Mouse (Mus musculus): Measurements from ENCODE around the gene Loxl4. TPM values are rescaled to one million over a fixed set of nuclear protein-coding genes. Genes with fewer than 3 reads are reported as not detected.

Gene Loxl4
- total RNA-seq, 1 experiment from 2014 or later: 2.2 TPM

DNA sequence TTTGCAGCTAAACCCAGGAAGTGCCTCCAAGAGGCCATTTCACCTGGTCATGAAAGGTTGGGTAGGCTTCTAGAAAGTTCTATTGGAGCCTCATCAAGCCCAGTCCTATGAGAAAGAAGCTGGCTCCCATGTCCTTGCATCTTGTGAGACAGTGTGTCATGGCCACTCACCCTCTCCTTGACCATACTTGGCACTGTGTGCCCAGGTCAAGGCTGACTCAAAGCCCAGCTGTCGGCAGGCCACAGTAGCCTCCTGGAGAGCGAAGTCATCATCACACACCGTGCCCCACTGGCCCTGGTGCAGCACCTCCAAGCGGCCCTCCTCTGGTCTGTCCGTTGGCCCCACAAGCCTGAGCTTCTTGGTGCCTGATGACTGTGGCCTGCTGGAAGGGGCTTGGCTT, 4.5 kb downstream of the Loxl4 start:
- DNase-seq: no peak

DNA sequence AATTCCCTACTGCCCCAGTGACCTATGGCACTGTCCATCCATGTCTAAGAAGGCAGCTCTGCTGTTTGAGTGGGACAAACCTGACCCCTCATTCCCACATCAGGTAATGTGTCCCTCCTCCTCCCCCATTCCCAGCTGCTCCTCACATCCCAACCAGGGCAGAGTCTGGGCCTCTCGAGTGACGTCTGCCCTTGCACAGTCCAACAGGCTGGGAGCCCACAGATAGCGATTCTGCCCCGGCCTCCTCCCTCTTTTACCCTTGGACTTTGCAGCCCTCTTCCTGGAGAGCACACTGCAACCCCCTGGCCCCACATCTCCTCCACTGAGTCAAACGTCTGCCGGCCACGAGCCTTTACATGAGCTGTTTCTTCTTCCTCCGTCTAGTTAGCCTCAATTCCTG, 10.0 kb downstream of the Loxl4 start:
- DNase-seq: no peak

GRCm38 (mm10) chr19:42602041-42602440, 10.6 kb downstream of the Loxl4 start:
- no peak for DNase-seq

DNA sequence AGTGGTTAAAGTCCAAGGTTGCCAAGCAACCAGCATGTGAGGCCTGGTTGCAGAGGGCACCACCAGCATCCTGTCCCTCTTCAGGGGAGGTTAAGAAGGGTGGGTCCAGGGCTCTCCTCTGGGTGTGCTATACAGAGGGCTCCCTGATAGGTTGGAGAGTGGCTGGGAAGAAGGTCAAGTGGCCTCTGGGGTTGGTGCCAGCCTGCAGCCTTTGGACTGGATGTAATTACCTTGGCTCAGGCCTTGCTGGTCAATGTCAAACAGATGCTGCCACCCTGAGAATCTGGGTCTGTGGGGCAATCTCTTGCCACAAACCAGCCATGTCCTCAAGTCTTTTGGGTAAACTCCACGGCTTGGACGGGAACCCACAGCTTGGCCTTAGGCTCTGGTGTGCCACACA, 11.2 kb downstream of the Loxl4 start:
- no peak for DNase-seq

DNA sequence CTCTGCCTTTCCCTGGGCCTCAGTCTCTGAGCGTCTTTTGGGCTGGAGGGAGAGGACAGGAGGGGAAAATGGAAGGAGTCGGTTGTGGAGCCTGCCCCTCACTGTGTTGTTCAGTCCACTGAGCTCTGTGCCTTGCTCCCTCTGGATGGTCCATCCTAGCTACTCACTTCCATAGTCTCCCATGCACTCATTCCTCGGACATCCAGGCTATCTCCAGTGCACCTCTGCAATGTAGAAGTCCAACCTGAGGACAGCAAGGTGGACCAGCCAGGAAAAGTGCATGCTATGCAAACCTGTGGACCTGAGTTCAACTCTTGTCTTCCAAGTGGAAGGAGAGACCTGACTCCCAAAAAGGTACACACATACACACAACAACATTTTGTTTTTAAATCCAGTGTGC, 12.0 kb downstream of the Loxl4 start:
- DNase-seq: no peak

DNA sequence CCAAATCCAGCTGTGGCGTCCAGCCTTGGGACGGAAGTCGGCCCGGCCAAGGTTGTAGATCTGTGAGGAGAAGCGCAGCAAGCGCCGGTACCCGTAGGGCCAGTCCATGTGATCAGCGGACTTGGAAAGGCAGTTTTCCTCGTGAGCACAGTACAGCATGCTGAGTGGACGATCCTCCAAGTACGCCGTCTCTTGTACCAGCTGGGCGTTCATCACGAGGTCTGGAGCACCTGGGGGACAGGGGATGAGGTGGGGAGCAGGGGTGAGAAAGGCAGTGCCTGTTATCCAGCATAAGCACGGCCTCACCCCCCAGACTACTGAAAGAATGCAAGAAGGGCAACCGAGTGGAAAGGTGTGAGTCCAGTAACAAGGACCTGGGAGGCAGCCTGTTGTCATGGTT, 12.7 kb downstream of the Loxl4 start:
- DNase-seq: no peak

DNA sequence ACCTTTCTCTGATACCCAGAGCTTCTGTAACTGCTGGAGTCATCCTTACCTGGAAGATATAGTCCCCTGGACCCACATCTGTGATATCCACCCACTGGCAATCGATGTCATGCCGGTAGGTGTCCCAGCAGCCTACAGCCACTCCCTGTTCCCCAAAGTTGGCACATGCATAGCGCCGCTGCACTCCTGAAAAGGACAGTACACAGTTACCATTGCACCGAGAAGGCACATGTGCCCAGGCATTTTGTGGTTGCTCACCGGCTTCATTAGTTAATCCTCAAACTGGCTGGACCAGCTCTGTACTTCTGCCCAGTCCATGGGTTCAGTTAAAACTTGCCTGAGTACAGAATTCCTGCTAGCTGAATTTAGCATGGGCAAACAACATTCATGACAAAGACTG, 14.7 kb downstream of the Loxl4 start:
- no peak for DNase-seq

GRCm38 (mm10) chr19:42597286-42597685, 15.3 kb downstream of the Loxl4 start:
- DNase-seq: no peak

DNA sequence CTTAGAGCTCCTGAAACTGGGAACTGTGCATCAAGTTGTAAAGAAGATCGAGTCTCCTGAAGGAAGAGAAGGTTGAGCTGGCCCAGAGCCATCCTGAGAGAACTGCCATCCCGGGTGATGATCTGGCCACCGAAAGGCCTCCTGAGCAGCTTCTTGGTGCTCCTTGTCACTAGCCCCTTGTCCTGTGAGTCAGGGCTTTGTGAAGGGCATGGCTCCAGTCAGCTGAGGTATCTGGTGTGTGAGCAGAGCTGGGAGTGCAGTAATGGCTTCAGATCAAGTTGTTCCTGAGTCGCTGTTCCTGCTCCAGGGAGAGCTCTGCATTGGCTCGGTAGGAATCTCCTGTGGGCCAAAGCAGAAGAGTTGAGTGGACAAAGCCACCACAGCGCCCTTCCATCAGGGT, 17.5 kb downstream of the Loxl4 start:
- no peak for DNase-seq

DNA sequence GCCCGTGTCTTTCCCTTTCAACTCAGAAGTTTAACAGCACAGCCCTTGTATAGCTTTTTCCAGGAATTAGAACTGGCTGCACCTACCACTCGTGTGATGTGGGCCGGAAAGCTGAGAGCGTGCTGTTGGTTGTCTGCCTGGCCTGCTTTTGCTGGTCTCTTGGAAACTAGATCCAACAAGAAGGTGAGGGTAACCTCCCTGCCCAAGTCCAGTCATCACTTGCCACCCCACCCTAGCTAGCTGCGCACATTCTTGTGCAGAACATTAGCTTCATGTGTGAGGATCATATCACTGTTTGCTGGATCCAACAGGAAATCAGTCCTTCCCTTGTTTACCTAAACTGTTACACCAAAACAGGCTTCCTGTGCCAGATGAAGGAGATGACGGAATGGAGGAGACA, 19.2 kb downstream of the Loxl4 start:
- no peak for DNase-seq

DNA sequence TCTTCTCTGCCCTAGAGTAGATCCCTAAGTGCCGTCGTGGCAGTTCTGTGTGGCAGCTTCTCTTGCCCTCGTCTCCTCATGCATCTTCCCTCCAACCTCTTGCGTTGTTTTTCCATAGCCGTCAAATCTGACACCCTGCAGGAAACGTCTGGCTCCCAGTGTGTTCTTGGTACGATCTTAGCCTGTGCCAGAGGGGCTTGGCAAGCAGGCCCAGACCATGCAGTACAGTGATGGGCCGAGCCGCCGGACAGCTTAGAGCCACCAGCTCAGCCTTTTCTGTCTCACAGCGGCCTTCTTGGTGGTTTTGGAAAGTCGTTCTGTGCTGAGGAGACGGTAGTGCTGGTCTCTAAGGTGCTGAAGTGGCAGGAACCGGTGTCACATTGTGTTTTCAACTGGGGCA, 21.1 kb downstream of the Loxl4 start:
- no peak for DNase-seq

DNA sequence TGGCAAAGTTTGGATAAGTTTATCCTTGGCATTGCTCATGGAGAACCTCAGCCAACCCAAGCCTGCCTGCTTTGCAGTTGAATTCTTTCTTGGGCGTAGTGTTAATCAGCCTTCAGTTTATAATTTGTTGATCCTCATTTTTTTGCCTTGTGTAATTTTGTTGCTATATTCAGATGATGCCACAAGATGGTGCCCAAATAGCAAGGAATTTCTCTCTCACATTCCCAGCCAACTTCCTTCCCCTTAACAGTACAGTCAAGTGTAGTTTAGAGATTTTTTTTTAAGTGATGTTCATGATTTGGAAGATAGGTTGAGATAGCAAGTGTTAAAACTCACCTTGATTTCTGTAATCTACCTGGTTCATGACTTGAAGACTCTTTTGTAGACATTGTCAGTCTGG, 23.4 kb downstream of the Loxl4 start:
- DNase-seq: no peak

DNA sequence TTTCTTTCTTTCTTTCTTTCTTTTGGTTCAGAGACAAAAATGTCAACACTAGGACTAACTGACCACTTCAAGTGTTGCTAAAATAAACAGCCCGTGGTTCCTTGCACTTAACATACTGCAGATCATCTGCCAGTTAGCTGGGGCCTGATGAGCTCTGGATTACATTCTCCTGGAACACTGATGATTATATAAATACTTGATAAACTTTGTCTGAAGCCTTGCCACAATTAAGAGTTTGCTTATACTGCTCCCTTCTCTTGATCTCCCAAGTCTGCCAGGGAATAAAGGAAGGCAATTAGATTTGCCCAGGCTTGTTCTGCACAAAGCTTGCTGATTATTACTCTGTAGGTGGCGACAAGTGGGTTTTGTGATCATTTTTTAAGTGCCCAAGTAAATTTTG, 24.9 kb downstream of the Loxl4 start:
- no peak for DNase-seq

GRCm38 (mm10) chr19:42584188-42584587, 28.4 kb downstream of the Loxl4 start:
- DNase-seq: no peak

- DNase-seq: no peak
Observed at GRCm38 (mm10) chr19:42583677-42584076, 28.9 kb downstream of the Loxl4 start.

DNA sequence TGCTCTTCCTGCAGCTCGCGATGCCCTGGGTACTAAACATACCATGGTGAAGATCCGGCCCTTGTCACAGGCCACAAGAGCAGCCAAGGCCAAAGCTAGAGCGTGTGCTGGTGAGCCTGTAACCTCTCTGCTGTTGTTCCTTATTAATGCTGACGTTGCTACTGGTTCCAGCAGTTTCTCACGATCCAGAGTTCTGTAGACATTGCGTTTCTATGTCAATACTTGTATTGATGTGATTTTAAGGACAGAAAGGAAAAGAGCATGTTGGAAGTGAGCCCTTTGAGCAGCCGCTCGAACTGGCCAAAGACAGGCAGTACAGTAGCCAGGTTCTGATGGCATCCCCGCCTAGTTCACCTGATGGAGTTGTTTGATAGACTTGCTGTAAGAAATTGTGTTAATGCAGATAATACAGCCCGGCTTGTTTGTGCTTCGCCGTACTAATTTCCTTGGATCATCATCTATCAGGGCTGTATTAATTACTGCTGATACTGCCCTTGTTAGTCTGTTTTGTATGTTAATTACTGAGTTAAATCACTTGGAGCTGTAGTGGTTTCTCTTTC, 29.7 kb downstream of the Loxl4 start:
- no peak for DNase-seq

DNA sequence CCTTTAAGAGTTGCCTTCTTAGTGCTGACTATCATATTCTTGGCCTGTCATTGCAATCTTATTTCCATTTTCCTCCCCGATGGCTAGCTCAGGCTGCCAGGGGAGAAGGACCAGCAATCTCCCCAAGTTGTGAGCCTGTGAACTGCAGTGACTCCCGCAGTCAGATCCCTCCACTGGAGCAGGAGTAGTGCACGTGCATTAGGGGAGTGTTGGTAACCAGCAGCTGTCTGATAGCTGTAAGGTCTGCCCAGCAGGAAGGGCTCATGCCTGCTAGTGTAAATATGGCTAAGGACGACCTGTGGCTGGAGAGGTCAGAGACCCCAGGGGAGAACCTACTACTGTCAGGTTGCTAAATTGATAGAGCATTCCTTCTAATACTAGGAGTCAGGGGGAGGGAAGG, 31.9 kb downstream of the Loxl4 start:
- DNase-seq: no peak

- DNase-seq: peak; percentile 45
Observed at GRCm38 (mm10) chr19:42578631-42579030, 34.0 kb downstream of the Loxl4 start.

DNA sequence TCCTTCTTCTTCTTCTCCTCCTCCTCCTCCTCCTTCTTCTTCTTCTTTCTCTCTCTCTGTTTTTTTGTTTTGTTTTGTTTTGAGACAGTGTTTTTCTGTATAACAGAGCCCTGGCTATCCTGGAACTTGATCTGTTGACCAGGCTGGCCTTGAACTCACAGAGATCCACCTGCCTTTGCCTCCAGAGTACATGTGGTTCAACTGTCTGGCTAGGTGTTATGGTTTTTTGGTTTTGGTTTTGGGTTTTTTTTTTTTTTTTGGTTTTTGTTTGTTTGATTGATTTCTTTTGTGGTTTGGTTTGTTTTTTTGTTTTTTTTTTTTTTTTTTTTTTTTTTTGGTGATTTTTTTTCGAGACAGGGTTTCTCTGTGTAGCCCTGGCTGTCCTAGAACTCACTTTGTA, 35.8 kb downstream of the Loxl4 start:
- DNase-seq: no peak

DNA sequence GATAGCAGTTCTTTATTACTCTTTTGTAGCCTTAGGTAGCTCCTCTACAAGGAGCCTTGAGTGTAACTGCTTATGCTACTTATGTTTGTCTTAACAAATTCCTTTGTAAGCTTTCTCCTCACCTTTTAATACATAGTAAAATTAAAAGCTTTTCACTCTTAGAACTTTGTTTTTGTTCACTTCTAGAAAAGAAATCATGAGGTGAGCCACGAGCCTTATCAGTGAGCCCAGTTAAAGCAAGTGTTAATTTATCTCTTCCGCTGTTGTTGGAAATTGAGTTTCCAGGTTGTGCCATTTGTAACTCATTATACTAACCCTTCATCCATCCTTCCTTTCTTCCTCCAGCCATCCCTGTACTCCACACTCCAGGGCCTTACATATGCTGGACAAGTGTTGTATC, 37.3 kb downstream of the Loxl4 start:
- DNase-seq: no peak

DNA sequence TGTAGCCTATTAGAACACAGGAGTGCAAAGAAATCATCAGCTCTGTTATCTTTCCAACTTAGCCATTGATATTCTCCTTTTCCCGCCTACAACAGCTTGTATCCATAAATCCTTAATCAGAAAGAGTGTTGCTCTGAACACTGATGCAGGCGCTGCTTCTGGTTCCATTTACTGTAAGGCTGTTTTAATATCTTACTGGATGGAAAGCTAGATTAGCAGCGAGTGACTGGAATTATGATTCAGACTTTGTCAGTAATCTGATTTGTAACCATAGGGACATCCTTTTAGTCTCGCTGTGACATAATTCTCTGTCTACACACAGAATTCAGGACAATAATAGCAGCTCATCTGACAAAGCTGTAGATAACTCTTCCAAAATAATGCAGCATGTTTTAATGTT, 41.3 kb downstream of the Loxl4 start:
- no peak for DNase-seq

- peak; percentile 16 for DNase-seq
Observed at GRCm38 (mm10) chr19:42569076-42569475, 43.5 kb downstream of the Loxl4 start.

GRCm38 (mm10) chr19:42567020-42567419, 45.6 kb downstream of the Loxl4 start:
- no peak for DNase-seq

DNA sequence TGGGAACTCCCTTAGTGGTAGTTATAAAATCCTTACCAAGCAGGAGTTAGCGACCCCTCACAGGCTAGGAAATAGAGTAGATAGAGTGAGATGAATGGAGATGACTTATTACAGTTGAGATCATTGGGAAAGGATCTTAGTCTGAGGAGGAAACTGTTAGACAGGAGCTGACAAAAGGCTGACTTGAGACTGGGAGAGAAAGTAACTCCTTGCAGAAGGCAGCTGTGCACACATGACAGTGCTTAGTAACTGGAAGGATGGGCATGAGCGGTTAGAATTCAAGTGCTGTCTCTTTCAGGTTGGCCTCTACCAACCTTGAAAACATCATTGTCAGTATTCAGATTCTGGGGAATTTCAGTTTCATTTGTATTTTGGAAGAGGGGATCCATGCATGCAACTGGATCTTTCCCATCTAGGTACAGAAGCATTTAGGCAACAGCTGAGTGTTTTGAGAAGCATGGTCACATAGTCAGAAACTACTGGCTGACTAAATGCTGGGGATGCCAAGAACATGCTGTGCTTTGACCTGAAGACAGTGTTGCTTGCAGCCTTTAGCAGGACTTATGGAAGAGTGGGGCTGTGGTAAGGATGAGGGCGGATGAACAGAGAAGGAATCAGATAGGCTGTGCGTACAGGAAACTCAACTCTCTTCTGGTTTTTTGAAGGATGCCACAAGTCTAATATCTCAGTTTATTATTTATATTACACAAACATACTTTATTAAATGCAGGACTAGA, 46.2 kb downstream of the Loxl4 start:
- no peak for DNase-seq

Data from adrenal gland, postnatal 25 days (tissue).